Mouse (Mus musculus): ENCODE data around the gene Cpxm2. TPM values are rescaled to one million over a fixed set of nuclear protein-coding genes. Genes with fewer than 3 reads are reported as not detected.

Gene Cpxm2
- polyA plus RNA-seq (2017; shearing (Covaris generic)), result not detected

- ATAC-seq, result no peak
Observed at GRCm38 (mm10) chr7:132154368-132154961, at the start of gene Cpxm2. Gene Cpxm2 (minus strand): TSS chr7:132154739.

GRCm38 (mm10) chr7:132204073-132204612, 49.6 kb upstream of the Cpxm2 start:
- no peak for ATAC-seq

- ATAC-seq, result no peak
Observed at GRCm38 (mm10) chr7:132199686-132200085, 45.1 kb upstream of the Cpxm2 start.

GRCm38 (mm10) chr7:132198806-132199205, 44.3 kb upstream of the Cpxm2 start:
- no peak for ATAC-seq

GRCm38 (mm10) chr7:132197817-132198475, 43.4 kb upstream of the Cpxm2 start:
- ATAC-seq, result no peak

DNA sequence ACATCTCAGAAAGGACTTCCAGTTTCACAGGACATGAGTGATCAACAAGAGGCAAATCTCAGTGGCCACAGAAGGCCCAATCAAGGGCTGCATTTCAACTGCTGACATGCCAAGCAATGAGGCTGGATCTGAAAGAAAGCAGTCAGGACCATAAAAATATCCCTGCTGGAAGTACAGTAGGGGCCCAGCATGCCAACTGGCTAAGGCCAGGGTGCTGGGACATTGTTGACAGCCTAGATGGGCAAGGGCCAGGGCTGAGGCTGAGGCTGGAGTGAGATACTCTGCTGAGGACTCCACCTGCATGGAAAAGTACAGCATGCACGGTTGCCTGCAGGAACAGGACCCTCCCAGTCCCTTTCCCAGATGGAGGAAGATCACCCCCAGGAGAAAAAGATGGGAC, 42.0 kb upstream of the Cpxm2 start:
- no peak for ATAC-seq

DNA sequence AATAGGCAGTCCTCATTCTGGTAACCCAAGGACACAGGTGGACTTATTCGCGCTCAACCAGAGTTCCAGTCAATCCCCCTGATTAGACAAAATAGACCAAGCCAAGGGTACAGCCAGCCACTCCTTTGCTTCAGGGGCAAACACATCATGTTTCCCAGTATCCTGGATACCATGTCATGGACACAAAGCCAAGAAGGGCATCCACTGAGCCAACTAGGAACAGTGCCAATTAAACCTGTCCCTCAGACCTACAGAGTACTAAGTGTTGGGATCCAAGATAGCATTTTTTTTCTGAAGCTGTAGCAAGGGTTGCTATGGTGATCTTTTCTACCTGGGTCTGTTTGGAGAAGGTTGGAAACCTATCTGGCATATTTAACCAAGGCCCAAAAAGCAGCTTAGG, 39.1 kb upstream of the Cpxm2 start:
- no peak for ATAC-seq

DNA sequence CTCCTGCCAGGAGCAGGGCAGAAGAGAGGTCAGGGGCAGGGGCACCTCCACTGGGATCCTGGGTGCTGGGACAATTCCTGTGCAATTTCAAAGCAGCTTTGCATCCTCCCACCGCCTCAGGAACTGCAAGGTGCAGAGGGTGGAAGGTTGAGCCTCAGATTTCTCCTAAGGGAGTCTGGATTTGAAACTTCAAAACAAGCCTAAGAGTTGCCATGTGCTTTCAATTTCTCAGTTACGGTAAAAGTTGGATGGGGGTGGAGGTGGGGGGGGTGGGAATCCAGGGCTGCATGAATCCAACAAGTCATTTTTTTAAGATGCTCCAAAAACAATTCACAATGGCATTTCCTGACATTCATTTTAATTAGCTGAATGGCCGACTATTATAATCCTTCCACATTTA, 32.9 kb upstream of the Cpxm2 start:
- ATAC-seq, result no peak

DNA sequence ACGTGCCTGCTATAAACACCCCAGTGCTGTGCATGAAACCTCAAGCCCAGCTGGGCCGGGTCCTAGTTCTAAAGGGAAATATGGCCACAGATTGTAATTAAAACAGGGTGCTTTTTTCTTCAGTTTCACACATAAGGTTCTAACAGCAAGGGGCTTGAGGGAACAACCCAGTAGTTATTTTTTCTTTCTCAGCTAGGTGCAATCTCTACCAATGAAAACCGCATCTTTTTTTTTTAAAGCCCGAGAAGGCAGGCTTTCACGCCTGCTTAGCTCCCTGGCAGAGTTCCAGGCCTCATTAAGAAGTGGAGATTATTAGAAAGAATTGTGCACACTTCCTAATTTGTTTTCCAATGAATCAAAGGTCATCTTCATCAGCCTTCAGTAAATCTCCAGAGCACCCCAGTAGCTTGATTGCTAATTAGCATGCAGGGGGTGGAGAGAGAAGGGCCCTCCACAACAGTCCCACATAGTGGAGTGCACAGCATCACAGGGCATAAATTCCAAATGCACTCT, 29.4 kb upstream of the Cpxm2 start:
- no peak for ATAC-seq

GRCm38 (mm10) chr7:132181586-132182198, 27.2 kb upstream of the Cpxm2 start:
- ATAC-seq, result no peak

DNA sequence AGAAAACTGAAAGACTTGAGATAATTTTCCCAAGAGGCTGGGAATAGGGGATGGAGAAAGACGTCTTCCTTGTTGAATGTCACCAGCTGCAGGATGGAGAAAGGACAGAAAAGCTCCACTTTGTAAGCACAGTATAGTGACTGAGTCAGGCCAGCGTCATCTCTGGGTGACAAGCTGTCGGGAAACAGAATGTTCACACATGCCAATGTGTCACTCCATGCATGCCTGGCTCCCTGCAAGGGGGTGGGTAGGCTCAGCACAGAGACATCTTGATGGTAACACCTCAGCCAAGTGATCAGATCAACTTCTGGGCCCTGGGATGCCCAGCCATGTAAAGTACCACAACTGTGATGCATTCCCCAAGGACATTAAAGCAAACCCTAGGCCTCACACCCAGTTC, 26.5 kb upstream of the Cpxm2 start:
- no peak for ATAC-seq

- ATAC-seq, result no peak
Observed at GRCm38 (mm10) chr7:132179049-132179448, 24.5 kb upstream of the Cpxm2 start.

- ATAC-seq, result no peak
Observed at GRCm38 (mm10) chr7:132174787-132175186, 20.2 kb upstream of the Cpxm2 start.

DNA sequence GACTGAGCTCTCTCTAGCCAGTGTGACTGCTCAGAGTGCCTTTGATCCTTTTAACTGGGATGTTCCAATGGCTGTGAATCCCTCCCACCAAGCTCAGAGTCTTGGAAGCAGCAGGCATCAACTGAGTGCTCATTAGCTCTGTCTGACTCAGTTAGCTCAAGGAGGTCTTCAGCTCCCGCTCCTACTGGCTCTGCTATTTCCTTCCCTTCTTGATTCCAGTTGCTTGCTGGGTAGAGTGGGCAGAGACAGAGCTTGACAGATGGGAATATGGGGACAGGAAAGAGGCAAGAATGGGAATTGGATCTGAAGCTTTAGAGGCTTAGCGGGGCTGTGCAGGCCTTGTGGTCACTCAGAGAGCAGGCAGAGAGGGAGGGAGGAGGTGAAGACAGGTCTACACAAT, 19.8 kb upstream of the Cpxm2 start:
- no peak for ATAC-seq

- no peak for ATAC-seq
Observed at GRCm38 (mm10) chr7:132172220-132172619, 17.7 kb upstream of the Cpxm2 start.

GRCm38 (mm10) chr7:132171716-132172115, 17.2 kb upstream of the Cpxm2 start:
- ATAC-seq, result no peak

DNA sequence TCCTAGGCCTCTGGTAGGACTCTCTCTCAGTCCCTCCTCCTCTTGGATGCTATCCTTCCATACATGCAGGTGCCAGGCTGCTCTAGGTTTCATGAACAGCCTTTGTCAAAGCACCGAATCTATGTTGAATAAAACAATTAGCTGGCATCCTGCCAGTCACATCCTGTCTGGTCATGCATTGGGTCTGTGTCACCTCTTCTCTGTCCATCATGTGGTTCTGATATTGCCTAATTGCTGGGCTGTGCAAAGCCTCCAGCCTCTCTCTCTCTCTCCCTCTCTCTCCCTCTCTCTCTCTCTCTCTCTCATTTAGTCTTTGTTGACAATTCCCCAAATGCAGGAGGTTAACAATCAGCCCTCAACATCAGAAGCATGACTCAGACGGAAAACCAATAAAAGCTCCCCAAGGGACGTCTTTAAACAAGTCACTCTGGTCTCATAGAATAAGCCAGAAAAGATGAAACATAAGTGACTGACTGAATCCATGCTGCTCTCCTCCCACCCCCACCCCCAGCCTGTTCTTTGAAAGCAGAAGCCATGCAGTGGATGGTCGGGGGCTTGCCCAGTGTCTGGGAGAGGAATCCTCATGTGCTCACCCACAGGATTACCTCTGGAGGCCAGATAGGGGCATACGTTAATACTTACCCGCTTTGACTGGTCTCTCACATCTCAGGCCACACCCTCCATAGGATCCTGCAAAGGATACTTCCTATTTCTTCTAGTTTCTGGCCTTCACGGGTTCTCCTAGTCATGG, 15.1 kb upstream of the Cpxm2 start:
- ATAC-seq, result no peak

- no peak for ATAC-seq
Observed at GRCm38 (mm10) chr7:132167239-132167638, 12.7 kb upstream of the Cpxm2 start.

DNA sequence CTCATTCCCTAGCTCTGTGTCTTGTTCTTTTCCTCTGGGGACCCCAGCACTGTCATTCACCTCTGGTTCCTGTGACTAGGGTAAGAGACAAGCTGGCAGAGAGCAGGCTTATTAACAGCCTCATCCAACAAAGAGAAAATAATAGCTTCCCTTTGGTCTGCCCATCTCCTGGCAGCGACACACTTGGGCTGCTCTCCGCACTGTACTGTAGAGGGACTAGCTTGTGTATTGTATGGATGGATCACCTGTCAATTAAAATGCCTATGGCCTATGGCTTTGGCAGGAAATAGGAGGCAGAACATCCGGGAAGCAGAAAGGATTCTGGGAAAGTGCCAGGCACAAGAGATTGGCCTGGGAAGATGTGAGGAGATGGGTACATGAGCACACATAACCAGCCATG, 7.7 kb upstream of the Cpxm2 start:
- no peak for ATAC-seq

- ATAC-seq, result no peak
Observed at GRCm38 (mm10) chr7:132158321-132159025, 3.9 kb upstream of the Cpxm2 start.

- no peak for ATAC-seq
Observed at GRCm38 (mm10) chr7:132153725-132154147, 803 bp downstream of the Cpxm2 start.

DNA sequence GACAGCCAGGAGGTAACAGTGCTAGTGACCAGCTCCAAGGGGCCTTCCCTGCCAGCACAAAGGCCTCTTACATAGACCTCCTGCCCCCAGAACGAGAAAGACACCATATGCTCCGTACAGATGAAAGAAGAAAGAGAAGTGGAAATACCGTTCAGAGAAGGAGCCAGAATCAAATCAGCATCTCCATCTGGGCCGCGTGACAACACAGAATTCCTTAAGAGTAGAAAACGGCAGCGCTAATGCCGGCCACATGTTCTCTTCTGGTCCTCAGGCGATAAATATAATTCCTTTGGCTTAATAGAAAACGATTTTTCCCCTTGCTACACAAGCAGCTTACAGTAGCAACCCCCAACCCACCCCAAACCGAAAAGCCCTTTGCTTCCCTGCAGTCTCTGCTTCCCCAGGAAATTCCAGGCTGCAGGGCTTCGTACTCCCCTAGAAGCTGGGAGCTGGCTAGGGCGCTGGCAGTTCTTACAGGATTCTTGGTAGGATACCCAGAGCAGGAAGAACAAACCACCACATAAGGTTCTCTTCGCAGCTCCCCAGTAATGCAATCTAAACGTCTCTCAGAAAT, 9.2 kb downstream of the Cpxm2 start:
- no peak for ATAC-seq

Data from CD4-positive, CD25-positive, alpha-beta regulatory T cell, adult 4 months (primary cell).